Mouse (Mus musculus) hindbrain, embryonic 16.5 days (tissue): Measurements from ENCODE around the gene Nxpe4. TPM values are rescaled to one million over a fixed set of nuclear protein-coding genes. Genes with fewer than 3 reads are reported as not detected.
"Not testable (repeated sequence)": the region's sequence is repeated elsewhere in the genome, so short reads cannot be mapped to it uniquely, and the experiment has no call there.

Source experiments
- ATAC-seq: fragments of 200-750 bp; cut with Nextera tagmentation; 2 replicates; pipeline ENCODE4 v1.8.0; 2017; ENCODE audit warnings: moderate TSS enrichment, moderate library complexity
- H3K27ac ChIP-seq: fragments of 300-500 bp; sonication (generic); 2 replicates; pipeline ENCODE4 v1.5.1; 2014; ENCODE audit warnings: low read depth, mild to moderate bottlenecking, control low read depth, low read length, moderate library complexity
- H3K27me3 ChIP-seq: fragments of 300-500 bp; sonication (generic); replicated peaks from 2 replicates; pipeline ENCODE4 v1.6.1; 2014; ENCODE audit warnings: low read length; ENCODE audit not compliant: control insufficient read depth, insufficient read depth
- H3K36me3 ChIP-seq: fragments of 300-500 bp; sonication (generic); 2 replicates; pipeline ENCODE4 v1.6.1; 2014; ENCODE audit warnings: mild to moderate bottlenecking, low read length, moderate library complexity, mixed read lengths; ENCODE audit not compliant: control insufficient read depth, insufficient read depth
- H3K4me1 ChIP-seq: fragments of 300-500 bp; sonication (generic); 2 replicates; pipeline ENCODE4 v1.6.1; 2014; ENCODE audit warnings: low read depth, low read length; ENCODE audit not compliant: control insufficient read depth, insufficient read depth
- H3K4me2 ChIP-seq: fragments of 300-500 bp; sonication (generic); 2 replicates; pipeline ENCODE4 v1.6.1; 2014; ENCODE audit warnings: mild to moderate bottlenecking, low read length, control low read depth, moderate library complexity
- H3K4me3 ChIP-seq: fragments of 300-500 bp; sonication (generic); 2 replicates; pipeline ENCODE4 v1.5.1; 2014; ENCODE audit warnings: mild to moderate bottlenecking, low read length, control low read depth, moderate library complexity
- H3K9ac ChIP-seq: fragments of 300-500 bp; sonication (generic); 2 replicates; pipeline ENCODE4 v1.6.1; 2014; ENCODE audit warnings: low read depth, mild to moderate bottlenecking, control low read depth, low read length, moderate library complexity
- H3K9me3 ChIP-seq: fragments of 300-500 bp; sonication (generic); 2 replicates; pipeline ENCODE4 v1.6.1; 2014; ENCODE audit warnings: mild to moderate bottlenecking, low read length, moderate library complexity; ENCODE audit not compliant: control insufficient read depth
- WGBS: fragments of 180-500 bp; shearing (Covaris S2); extraction: QIAGEN DNeasy Blood & Tissue Kit; methylation state at CpG from one replicate; pipeline ENCODE4 v1.1.7; 2014; 5-methylcytosine and 5-hydroxymethylcytosine counted together
- polyA plus RNA-seq: library from polyadenylated mRNA; unstranded; fragments of >200 nt; fragmentation: Nextera tagmentation; extraction: Ambion mirVana; gene quantifications from 2 replicates; pipeline ENCODE4 v1.2.1, GENCODE M21; 2015

Gene Nxpe4
- polyA plus RNA-seq, 1 experiment from 2014 or later, result 9.3 TPM

DNA sequence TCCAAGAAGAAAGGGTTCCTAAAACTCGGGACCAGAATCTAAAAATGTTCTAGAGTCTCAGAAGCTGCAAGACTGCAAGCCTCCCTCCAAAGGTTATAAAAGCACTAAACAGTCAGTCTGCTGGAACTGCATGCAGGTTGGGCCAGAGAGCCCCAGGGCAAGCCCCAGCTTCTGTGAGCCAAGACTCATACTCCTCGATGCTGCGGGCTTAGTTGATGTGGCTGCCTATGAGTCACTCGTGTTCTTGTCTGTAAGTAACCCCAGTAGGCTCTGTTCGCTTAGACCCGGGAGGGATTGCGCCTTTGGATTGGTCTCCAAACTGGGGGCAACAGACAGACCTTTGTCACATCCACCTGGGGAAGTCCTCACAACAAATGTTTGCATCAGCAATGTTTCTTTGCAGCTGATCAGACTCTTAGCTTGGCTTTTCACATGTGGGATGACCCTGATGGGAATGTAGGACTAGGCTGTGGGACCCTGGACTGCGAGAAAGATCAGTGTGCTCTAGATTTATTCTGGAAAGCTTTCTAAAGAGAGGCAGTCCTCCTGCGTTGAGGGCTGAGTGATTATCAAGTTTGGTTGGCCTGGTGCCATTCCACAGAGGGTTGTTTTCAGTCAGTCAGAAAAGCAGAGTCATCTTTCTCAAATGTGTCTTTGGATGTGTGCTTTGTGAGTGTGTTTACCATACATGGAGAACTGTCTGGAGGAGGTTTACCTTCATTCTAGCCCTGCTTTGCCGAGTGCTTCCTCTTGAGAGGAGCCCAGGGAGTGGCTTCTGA lies 245.9 kb downstream of the Nxpe4 start:
- no peaks in the 10 kb centered on the region for H3K4me1 ChIP-seq
- no peak overlapping the region for H3K9ac ChIP-seq
- H3K27me3 ChIP-seq, result no peaks in the 10 kb centered on the region
- H3K4me2 ChIP-seq, result no peak overlapping the region
- H3K4me3 ChIP-seq, result no peak overlapping the region
- 82% methylated on average over 10 of the region's 10 CpGs for WGBS
- no peak overlapping the region for H3K27ac ChIP-seq
- no peak for ATAC-seq
- no peaks in the 10 kb centered on the region; the same call in 1 of the 2 replicates for H3K9me3 ChIP-seq
- H3K36me3 ChIP-seq, result no peaks in the 10 kb centered on the region

DNA sequence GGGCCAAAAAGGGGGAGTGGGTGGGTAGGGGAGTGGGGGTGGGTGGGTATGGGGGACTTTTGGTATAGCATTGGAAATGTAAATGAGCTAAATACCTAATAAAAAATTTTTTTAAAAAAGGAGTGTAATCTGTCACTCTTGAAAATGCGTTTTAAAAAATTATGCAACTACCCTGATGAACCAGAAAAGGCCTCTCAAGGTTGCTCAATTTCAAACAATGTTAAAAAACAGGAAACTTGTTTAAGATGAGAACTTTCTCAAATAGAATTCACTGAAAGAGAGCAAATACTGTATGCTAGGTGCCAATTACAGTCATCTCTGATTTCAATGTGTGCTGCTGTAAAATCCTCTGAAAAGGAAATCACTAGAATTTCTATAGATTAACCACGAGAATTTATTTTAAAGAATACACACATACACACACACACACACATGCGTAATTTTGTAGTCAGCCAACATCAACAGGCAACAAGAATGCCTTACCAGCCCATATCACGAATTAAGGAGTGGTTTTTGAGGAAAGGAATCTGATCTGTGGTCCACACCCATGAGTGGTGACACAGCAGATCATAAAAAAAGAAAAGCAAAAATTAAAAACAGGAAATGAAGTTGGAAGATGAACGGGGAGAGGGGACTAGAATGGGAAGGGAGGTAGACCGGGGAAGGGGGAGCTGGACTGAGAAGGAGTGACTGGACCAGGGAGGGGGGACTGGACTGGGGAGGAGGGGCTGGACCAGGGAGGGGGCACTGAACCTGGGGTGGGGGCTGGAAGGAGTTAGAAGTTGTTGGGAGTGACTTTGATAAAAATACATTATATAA lies 248.6 kb downstream of the Nxpe4 start:
- no peak for ATAC-seq
- Histone ChIP-seq H3K9ac (no peak overlapping the region), H3K4me2 (no peak overlapping the region), H3K9me3 (no peaks in the 10 kb centered on the region; the same call in 1 of the 2 replicates), H3K36me3 (no peaks in the 10 kb centered on the region), H3K4me3 (no peak overlapping the region), H3K27me3 (no peaks in the 10 kb centered on the region), H3K4me1 (no peaks in the 10 kb centered on the region), H3K27ac (no peak overlapping the region)
- WGBS, result 91% methylated on average over 6 of the region's 6 CpGs

DNA sequence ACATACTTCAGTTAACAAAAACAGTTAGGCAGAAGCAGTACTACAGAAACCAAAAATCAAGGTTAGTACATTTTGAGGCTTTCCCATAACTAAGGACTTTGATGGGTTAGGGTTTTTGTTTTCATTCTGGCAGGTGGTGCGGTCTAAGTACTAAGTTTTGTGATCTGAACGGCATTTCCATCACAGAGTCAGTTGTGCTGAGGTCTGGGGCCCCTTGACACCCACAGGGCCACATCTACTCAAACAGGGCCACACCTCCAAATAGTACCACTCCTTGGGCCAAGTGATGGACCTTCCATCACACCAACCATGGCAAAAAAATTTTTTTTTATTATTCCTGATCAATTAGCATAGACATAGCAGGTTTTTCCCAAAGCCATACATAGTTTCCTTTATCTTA lies 251.8 kb downstream of the Nxpe4 start:
- no peaks in the 10 kb centered on the region for H3K9me3 ChIP-seq
- 81% methylated on average over 2 of the region's 2 CpGs for WGBS
- no peak overlapping the region for H3K4me3 ChIP-seq
- no peak overlapping the region for H3K27ac ChIP-seq
- no peaks in the 10 kb centered on the region for H3K36me3 ChIP-seq
- no peak overlapping the region for H3K9ac ChIP-seq
- H3K4me1 ChIP-seq, result no peaks in the 10 kb centered on the region
- no peaks in the 10 kb centered on the region for H3K27me3 ChIP-seq
- no peak for ATAC-seq
- no peak overlapping the region for H3K4me2 ChIP-seq

DNA sequence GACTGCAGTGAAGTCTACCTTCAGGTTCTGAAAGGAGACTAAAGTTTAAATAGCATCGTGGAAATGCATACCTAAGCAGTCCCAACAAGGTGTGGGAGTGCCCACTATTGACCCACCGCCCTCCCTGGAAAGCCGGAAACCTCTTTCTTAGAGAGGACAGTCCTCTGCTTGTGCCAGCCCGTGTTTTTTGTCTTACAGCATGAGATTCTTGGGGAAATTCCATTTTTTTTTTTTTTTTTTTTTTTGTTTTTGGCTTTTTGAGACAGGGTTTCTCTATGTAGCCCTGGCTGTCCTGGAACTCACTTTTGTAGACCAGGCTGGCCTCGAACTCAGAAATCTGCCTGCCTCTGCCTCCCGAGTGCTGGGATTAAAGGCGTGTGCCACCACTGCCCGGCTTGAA lies 255.5 kb downstream of the Nxpe4 start:
- H3K9ac ChIP-seq, H3K27me3 ChIP-seq, H3K9me3 ChIP-seq, H3K4me3 ChIP-seq, H3K27ac ChIP-seq, H3K36me3 ChIP-seq, H3K4me1 ChIP-seq, ATAC-seq, H3K4me2 ChIP-seq: not testable (repeated sequence)
- WGBS, result 95% methylated on average over 8 of the region's 8 CpGs

DNA sequence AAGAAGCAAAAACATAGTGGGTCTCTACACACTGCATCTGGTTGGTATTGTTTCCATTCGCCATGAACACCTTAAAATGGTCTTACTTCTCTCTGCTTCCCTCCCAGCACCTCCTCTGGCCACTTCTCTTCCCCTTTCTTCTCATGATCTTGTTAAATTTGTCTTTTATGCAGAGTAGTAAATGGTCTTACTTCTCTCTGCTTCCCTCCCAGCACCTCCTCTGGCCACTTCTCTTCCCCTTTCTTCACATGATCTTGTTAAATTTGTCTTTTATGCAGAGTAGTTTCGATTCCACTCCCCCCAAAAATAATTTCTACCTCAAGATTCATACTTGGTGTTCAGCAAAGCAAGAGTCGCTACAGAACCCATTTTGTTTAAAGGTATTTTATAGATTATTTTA lies 256.2 kb downstream of the Nxpe4 start:
- H3K4me3 ChIP-seq, result no peak overlapping the region
- no peak overlapping the region for H3K4me2 ChIP-seq
- WGBS, result 84% methylated on average over 3 of the region's 3 CpGs
- H3K27ac ChIP-seq, result no peak overlapping the region
- H3K36me3 ChIP-seq, result no peaks in the 10 kb centered on the region
- no peaks in the 10 kb centered on the region for H3K9me3 ChIP-seq
- no peak for ATAC-seq
- no peaks in the 10 kb centered on the region for H3K27me3 ChIP-seq
- H3K4me1 ChIP-seq, result no peaks in the 10 kb centered on the region
- H3K9ac ChIP-seq, result no peak overlapping the region

DNA sequence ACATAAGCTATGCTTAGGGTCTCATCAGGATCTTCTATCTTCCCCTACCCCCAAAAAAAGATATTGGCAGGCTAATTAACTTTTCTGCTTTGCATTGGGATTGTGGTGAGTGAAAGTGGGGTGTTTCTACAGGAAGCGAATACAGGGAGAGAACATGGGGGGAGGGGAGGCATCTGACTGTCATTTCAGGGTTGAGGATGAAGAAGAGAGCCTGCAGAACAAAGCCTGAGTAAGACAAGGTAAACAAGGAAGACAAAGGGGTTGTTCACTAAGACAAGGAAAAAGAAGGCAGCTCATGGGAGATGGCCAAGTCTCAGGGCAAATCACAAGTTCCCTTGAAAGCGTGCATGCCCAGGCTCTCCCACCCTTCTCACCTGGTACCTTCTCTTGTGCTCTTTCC lies 256.6 kb downstream of the Nxpe4 start:
- WGBS, result 80% methylated on average over 2 of the region's 2 CpGs

DNA sequence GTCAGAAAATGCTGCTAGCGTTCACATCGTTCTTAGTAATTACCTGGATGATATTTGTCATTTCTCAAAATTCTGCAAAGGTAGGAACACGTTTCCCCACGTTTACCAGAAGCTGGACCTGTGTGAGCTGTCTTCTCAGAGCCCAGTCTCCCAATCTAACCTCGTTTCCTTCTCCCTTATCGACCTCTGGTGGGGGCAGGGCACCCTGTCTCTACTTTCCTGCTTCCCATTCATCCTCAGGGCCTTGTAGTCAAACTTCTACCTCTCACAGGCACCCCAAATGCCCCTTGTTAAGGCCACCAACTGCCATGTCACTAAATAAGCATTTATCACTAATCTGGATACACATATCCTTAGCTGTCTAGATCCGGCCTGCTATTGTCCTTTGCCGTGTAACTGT lies 257.0 kb downstream of the Nxpe4 start:
- H3K27ac ChIP-seq, result no peak overlapping the region
- 83% methylated on average over 8 of the region's 8 CpGs for WGBS
- H3K4me3 ChIP-seq, result no peak overlapping the region
- H3K9me3 ChIP-seq, result no peaks in the 10 kb centered on the region
- ATAC-seq, result no peak
- H3K9ac ChIP-seq, result no peak overlapping the region
- H3K4me2 ChIP-seq, result no peak overlapping the region
- H3K4me1 ChIP-seq, result no peaks in the 10 kb centered on the region
- H3K36me3 ChIP-seq, result no peaks in the 10 kb centered on the region
- H3K27me3 ChIP-seq, result no peaks in the 10 kb centered on the region

More for the DNA sequence above, 256.6 kb downstream of the Nxpe4 start:
- Histone ChIP-seq H3K4me3 (no peak overlapping the region), H3K9me3 (no peaks in the 10 kb centered on the region), H3K4me2 (no peak overlapping the region), H3K36me3 (no peaks in the 10 kb centered on the region), H3K4me1 (no peaks in the 10 kb centered on the region), H3K9ac (no peak overlapping the region), H3K27me3 (no peaks in the 10 kb centered on the region), H3K27ac (no peak overlapping the region)
- ATAC-seq, result no peak

DNA sequence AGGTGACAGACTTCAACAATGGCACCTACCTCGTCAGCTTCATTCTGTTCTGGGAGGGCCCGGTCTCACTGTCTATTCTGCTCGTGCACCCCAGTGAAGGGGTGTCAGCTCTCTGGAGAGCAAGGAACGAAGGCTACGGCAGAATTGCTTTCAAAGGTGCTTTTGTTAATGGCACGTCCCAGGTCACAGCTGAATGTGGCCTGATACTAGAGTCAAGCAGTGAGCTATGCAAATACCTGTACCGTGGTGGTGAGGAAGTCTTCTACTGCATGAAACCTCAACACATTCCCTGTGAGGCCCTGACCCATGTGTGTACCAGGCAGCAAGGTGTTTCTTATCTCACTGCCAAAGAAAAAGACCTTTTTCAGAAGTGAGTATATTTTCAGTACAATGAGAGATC lies 258.6 kb downstream of the Nxpe4 start:
- no peaks in the 10 kb centered on the region for H3K9me3 ChIP-seq
- H3K9ac ChIP-seq, result no peak overlapping the region
- H3K27ac ChIP-seq, result no peak overlapping the region
- H3K4me2 ChIP-seq, result no peak overlapping the region
- no peak overlapping the region for H3K4me3 ChIP-seq
- WGBS, result 85% methylated on average over 7 of the region's 7 CpGs
- ATAC-seq, result no peak
- no peaks in the 10 kb centered on the region for H3K27me3 ChIP-seq
- no peaks in the 10 kb centered on the region for H3K36me3 ChIP-seq
- H3K4me1 ChIP-seq, result no peaks in the 10 kb centered on the region

DNA sequence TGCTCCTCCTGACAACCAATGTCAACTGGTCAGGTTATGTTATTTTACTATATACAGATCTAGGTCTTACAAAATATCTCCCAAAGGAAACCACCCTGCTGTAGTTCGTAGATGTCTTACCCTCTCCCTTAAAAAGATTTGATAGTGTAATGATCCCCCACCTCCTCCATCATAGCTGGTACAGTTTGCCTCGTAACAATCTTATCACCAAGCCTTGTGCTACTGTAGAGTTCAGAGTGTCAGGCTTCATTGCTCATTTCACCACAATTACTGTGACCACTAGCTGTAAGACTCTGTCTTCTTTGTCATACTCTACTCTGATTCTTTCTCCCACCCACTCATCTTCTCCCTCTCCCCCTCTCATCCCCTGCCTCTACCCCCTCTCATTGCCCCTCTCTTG lies 259.2 kb downstream of the Nxpe4 start:
- Histone ChIP-seq H3K4me2 (no peak overlapping the region), H3K4me1 (no peaks in the 10 kb centered on the region), H3K9ac (no peak overlapping the region), H3K27me3 (no peaks in the 10 kb centered on the region), H3K4me3 (no peak overlapping the region), H3K36me3 (no peaks in the 10 kb centered on the region), H3K27ac (no peak overlapping the region), H3K9me3 (no peaks in the 10 kb centered on the region)
- 90% methylated on average over 2 of the region's 2 CpGs for WGBS
- ATAC-seq, result no peak
